Mouse (Mus musculus) lung, embryonic 14.5 days (tissue): ENCODE data around the gene Poc1a. TPM values are rescaled to one million over a fixed set of nuclear protein-coding genes. Genes with fewer than 3 reads are reported as not detected.

Experiments
- ATAC-seq: fragments of 200-750 bp; cut with Nextera tagmentation; 2 replicates; pipeline ENCODE4 v1.8.0; 2017; ENCODE audit warnings: mild to moderate bottlenecking, moderate TSS enrichment, moderate library complexity; ENCODE audit not compliant: insufficient read depth
- DNase-seq: peaks from one replicate; pipeline ENCODE4 v3.0.0-alpha.2; 2015
- H3K27ac ChIP-seq: fragments of 300-500 bp; sonication (generic); 2 replicates; pipeline ENCODE4 v1.5.1; 2014; ENCODE audit warnings: low read depth, mild to moderate bottlenecking, moderate library complexity
- H3K27me3 ChIP-seq: fragments of 300-500 bp; sonication (generic); 2 replicates; pipeline ENCODE4 v1.6.1; 2014; ENCODE audit warnings: low read length, control low read depth; ENCODE audit not compliant: insufficient read depth
- H3K36me3 ChIP-seq: fragments of 300-500 bp; sonication (generic); 2 replicates; pipeline ENCODE4 v1.6.1; 2014; ENCODE audit warnings: control low read depth; ENCODE audit not compliant: insufficient read depth
- H3K4me1 ChIP-seq: fragments of 300-500 bp; sonication (generic); 2 replicates; pipeline ENCODE4 v1.6.1; 2014; ENCODE audit warnings: antibody characterized with exemption, control low read depth; ENCODE audit not compliant: insufficient read depth
- H3K4me2 ChIP-seq: fragments of 300-500 bp; sonication (generic); 2 replicates; pipeline ENCODE4 v1.6.1; 2014; ENCODE audit warnings: mild to moderate bottlenecking
- H3K4me3 ChIP-seq: fragments of 300-500 bp; sonication (generic); 2 replicates; pipeline ENCODE4 v1.5.1; 2014; ENCODE audit warnings: low read depth, low read length
- H3K9ac ChIP-seq: fragments of 300-500 bp; sonication (generic); 2 replicates; pipeline ENCODE4 v1.6.1; 2014
- H3K9me3 ChIP-seq: fragments of 300-500 bp; sonication (generic); 2 replicates; pipeline ENCODE4 v1.6.1; 2016; ENCODE audit warnings: low read depth, low read length, control low read depth
- CTCF ChIP-seq: IDR thresholded peaks from 2 replicates; pipeline ENCODE4 v1.5.1; 2016; ENCODE audit warnings: antibody characterized with exemption, low read depth
- WGBS: fragments of 180-500 bp; shearing (Covaris S2); extraction: QIAGEN DNeasy Blood & Tissue Kit; methylation state at CpG from one replicate; pipeline ENCODE4 v1.1.7; 2014; 5-methylcytosine and 5-hydroxymethylcytosine counted together
- polyA plus RNA-seq: library from polyadenylated mRNA; unstranded; fragments of >200 nt; fragmentation: Nextera tagmentation; extraction: Ambion mirVana; gene quantifications from 2 replicates; pipeline ENCODE4 v1.2.1, GENCODE M21; 2014

Poc1a gene
- polyA plus RNA-seq, 1 experiment from 2014 or later = 29.5 TPM

DNA sequence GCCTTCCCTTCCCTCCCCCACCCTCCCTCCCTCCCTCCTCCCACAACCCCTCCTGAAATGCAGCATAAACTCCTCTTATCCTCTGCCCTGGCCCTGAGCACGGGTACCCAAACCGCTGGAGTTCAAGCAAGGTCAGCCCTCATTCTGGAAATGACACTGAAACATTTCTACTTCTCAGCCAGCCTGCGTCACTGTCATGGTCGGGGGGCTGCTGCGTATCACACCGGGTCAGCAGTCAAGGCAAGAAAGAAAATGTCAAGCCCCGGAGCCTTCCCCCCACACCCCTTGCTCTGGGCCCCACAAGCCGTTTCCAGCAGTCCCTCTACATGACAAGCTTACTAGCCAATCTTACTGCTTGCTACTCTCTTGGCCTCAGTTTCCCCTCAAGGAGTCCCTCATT lies 29.8 kb upstream of the Poc1a start:
- DNase-seq = no peak
- TF ChIP-seq CTCF = no peak
- no peak overlapping the region for H3K4me3 ChIP-seq
- H3K27ac ChIP-seq = no peak overlapping the region
- H3K9me3 ChIP-seq = no peaks in the 10 kb centered on the region
- H3K4me1 ChIP-seq = peaks cover 21% of the 10 kb centered on the region; the same call in 1 of the 2 replicates
- ATAC-seq = no peak
- H3K27me3 ChIP-seq = no peaks in the 10 kb centered on the region
- no peaks in the 10 kb centered on the region for H3K36me3 ChIP-seq
- 37% methylated on average over 8 of the region's 8 CpGs for WGBS
- no peak overlapping the region for H3K4me2 ChIP-seq
- H3K9ac ChIP-seq = no peak overlapping the region

GRCm38 (mm10) chr9:106254001-106254400 lies 26.9 kb upstream of the Poc1a start:
- H3K36me3 ChIP-seq = no peaks in the 10 kb centered on the region
- no peaks in the 10 kb centered on the region for H3K27me3 ChIP-seq
- no peak overlapping the region for H3K9ac ChIP-seq
- H3K4me3 ChIP-seq = no peak overlapping the region
- H3K4me1 ChIP-seq = peaks cover 16% of the 10 kb centered on the region; the same call in 1 of the 2 replicates
- no peak for DNase-seq
- 71% methylated on average over 2 of the region's 2 CpGs for WGBS
- H3K27ac ChIP-seq = no peak overlapping the region
- ATAC-seq = no peak
- H3K9me3 ChIP-seq = no peaks in the 10 kb centered on the region
- no peak for TF ChIP-seq CTCF
- H3K4me2 ChIP-seq = no peak overlapping the region

DNA sequence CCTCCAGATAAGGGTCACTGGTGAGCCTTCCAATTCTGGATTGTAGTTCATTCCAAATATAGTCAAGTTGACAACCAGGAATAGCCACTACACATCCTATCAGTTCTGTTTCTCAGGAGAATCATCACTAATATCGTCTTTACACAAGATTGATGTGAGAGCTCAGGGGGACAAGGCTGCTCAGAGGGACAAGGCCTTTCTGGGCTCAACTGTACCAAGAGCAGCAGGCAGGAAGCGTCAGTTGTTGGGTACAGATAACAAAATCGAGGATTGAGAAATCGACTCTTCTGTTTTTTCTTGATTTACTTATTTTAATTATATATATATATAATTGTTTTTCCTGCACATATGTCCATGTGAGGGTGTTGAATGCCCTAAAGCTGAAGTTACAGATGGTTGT lies 22.4 kb upstream of the Poc1a start:
- Histone ChIP-seq H3K36me3 (no peaks in the 10 kb centered on the region), H3K9me3 (no peaks in the 10 kb centered on the region), H3K27ac (no peak overlapping the region), H3K27me3 (no peaks in the 10 kb centered on the region), H3K4me3 (no peak overlapping the region), H3K4me2 (no peak overlapping the region), H3K4me1 (no peaks in the 10 kb centered on the region), H3K9ac (no peak overlapping the region)
- ATAC-seq = no peak
- no peak for TF ChIP-seq CTCF
- WGBS = 79% methylated on average over 4 of the region's 4 CpGs
- DNase-seq = no peak

DNA sequence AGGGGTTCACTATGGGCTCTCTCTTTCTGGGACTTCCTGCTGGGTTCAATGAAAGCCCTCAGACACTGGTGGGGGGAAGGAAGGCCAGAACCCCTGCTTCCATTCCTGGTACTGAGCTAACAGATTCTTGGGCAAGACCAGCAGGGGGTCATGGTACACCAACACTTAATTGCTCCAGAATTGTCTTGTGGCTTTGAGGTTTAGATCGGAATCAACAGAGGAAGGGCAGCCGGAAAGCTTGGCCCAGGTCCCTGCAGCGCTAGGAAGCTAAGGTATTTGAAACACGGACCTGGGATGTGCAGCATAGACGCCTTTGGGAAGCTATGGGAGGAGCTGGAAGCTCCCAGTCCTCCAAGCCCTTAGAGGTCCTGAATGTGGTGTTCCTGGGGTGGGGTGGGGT lies 21.9 kb upstream of the Poc1a start:
- H3K4me2 ChIP-seq = no peak overlapping the region
- H3K4me3 ChIP-seq = no peak overlapping the region
- H3K9ac ChIP-seq = no peak overlapping the region
- H3K27ac ChIP-seq = no peak overlapping the region
- H3K36me3 ChIP-seq = no peaks in the 10 kb centered on the region
- no peaks in the 10 kb centered on the region for H3K9me3 ChIP-seq
- H3K4me1 ChIP-seq = no peaks in the 10 kb centered on the region
- WGBS = 70% methylated on average over 5 of the region's 5 CpGs
- ATAC-seq (no peak), DNase-seq (no peak)
- TF ChIP-seq CTCF = no peak
- no peaks in the 10 kb centered on the region for H3K27me3 ChIP-seq

DNA sequence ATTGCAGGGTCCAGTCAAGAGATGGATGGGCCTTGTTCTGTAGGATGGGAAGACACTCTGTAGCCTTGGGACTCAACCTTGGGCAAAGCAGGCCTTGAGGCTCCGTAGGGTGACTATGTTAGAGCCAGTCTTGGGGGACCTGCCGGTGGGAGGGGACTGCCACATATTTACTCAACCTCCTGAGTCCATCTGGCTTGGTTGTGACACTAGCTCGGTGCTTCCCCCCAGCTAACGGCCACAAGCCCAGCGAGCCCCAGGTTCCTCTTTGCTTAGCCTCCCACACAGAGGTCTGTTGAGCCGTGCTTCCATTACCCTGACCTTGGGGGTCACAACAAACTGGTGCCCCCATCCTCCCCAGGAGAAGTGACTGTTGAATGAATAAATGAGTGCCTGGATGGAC lies 19.8 kb upstream of the Poc1a start:
- TF ChIP-seq CTCF = no peak
- no peak overlapping the region for H3K9ac ChIP-seq
- no peak overlapping the region for H3K4me2 ChIP-seq
- H3K27me3 ChIP-seq = no peaks in the 10 kb centered on the region
- H3K9me3 ChIP-seq = no peaks in the 10 kb centered on the region
- no peaks in the 10 kb centered on the region for H3K4me1 ChIP-seq
- H3K4me3 ChIP-seq = no peak overlapping the region
- H3K36me3 ChIP-seq = no peaks in the 10 kb centered on the region
- H3K27ac ChIP-seq = no peak overlapping the region
- WGBS = 74% methylated on average over 6 of the region's 6 CpGs
- DNase-seq = no peak
- ATAC-seq = no peak

DNA sequence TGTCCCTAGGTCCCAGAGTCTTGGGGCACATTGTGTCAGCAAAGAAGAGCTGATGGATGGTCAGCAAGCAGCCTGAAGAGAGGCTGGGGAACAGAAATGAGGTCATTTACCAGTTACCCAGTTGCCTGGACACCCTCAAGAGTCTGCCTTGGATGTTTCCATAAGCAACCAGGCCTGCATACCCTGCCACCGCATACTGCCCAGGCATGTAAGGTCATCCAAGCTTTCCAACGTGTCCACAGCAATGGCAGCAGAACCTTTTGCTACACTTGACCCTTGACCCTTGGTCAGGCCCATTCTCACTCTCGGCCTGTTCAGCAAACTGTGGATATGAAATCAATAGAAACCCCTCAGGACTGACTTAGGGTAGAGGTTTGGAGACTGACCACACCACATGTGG lies 19.4 kb upstream of the Poc1a start:
- Histone ChIP-seq H3K4me3 (no peak overlapping the region), H3K27me3 (no peaks in the 10 kb centered on the region), H3K9ac (no peak overlapping the region), H3K36me3 (no peaks in the 10 kb centered on the region), H3K27ac (no peak overlapping the region), H3K4me1 (no peaks in the 10 kb centered on the region), H3K9me3 (no peaks in the 10 kb centered on the region), H3K4me2 (no peak overlapping the region)
- DNase-seq = no peak
- 72% methylated on average over 3 of the region's 3 CpGs for WGBS
- TF ChIP-seq CTCF = no peak
- no peak for ATAC-seq

DNA sequence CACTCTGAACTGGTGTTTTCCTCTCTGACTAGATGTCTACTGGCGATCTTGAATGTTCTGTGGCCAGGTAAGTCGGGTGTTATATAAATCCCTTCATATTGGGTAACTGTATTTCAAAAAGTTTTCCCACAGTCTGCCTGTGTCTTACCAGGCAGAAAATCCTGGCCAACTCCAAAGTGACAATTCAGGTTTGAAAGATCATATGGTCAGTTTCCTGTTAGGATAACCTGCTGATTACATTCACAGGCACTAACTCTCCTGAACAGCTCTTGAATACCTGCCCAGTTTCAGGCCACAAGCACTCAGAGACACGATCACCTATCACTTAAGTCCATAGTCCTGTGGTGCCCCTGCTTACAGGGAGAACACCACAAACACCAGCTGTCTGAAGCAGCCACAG lies 18.8 kb upstream of the Poc1a start:
- Histone ChIP-seq H3K27ac (no peak overlapping the region), H3K36me3 (no peaks in the 10 kb centered on the region), H3K4me3 (no peak overlapping the region), H3K27me3 (no peaks in the 10 kb centered on the region), H3K9me3 (no peaks in the 10 kb centered on the region), H3K4me1 (no peaks in the 10 kb centered on the region), H3K9ac (no peak overlapping the region), H3K4me2 (no peak overlapping the region)
- DNase-seq = no peak
- 73% methylated on average over 3 of the region's 3 CpGs for WGBS
- TF ChIP-seq CTCF = no peak
- no peak for ATAC-seq

- DNase-seq (no peak), ATAC-seq (no peak)
- WGBS = 72% methylated on average over 9 of the region's 9 CpGs
Measured at GRCm38 (mm10) chr9:106263381-106263924, 17.4 kb upstream of the Poc1a start.

More at GRCm38 (mm10) chr9:106263381-106263924, 17.4 kb upstream of the Poc1a start:
- no peaks in the 10 kb centered on the region for H3K4me1 ChIP-seq
- TF ChIP-seq CTCF = no peak
- no peak overlapping the region for H3K27ac ChIP-seq
- no peaks in the 10 kb centered on the region for H3K27me3 ChIP-seq
- H3K9me3 ChIP-seq = no peaks in the 10 kb centered on the region
- H3K36me3 ChIP-seq = no peaks in the 10 kb centered on the region
- H3K9ac ChIP-seq = no peak overlapping the region
- no peak overlapping the region for H3K4me3 ChIP-seq
- no peak overlapping the region for H3K4me2 ChIP-seq
